Mouse (Mus musculus) lung, postnatal 0 days (tissue): ENCODE results near the gene Dcaf5.

Experiments used
- CTCF ChIP-seq: IDR thresholded peaks from 2 replicates; pipeline ENCODE4 v1.5.1; 2016; ENCODE audit warnings: antibody characterized with exemption, mild to moderate bottlenecking
- EP300 ChIP-seq: IDR thresholded peaks from 2 replicates; pipeline ENCODE4 v1.6.1; 2016; ENCODE audit warnings: antibody characterized with exemption, mild to moderate bottlenecking, control low read depth

GRCm38 (mm10) chr12:80340936-80341335, 95.5 kb downstream of the Dcaf5 start:
- TF ChIP-seq CTCF (no peak), EP300 (no peak)
